Mouse (Mus musculus): ENCODE results near the gene Vasp.

GRCm38 (mm10) chr7:19242005-19242404, 29.6 kb downstream of the Vasp start:
- TF ChIP-seq ZNF384 (IDR thresholded peaks at IDR 0.05; ENCODE audit: low read depth, low read length) (no peak), MAFK (IDR thresholded peaks at IDR 0.05; ENCODE audit: insufficient read depth, low read depth, low read length) (peak; percentile 71)

Measured in ES-E14 (cell line).